Mouse (Mus musculus) spleen, adult 12 weeks (tissue): ENCODE measurements around the gene Cyren.
A peak's percentile ranks its signal among the peaks of the same experiment; 100 is the strongest.

Experiments
- DNase-seq: peaks from one replicate; pipeline ENCODE4 v3.0.0; 2022; ENCODE audit warnings: low spot score

Gene Cyren

DNA sequence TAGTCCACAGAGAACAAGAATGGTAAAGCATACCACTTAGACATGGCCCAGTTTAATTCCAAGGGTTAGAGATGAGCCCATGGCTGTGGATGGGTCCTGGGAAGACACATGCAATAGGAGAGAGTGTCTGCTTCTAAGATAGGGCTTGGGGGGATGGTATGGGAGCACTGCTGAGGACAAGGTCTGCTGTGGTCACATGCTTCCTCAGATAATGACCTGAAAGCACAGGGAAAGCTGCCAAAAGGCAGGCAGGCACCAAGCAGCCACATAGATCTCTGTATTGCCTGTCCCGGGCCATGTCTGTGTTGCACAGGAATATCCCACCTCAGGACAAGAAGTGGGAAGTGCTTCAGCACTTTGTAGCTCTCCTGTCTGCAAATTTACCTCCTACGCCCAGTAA, 21.3 kb upstream of the Cyren start:
- DNase-seq: no peak

DNA sequence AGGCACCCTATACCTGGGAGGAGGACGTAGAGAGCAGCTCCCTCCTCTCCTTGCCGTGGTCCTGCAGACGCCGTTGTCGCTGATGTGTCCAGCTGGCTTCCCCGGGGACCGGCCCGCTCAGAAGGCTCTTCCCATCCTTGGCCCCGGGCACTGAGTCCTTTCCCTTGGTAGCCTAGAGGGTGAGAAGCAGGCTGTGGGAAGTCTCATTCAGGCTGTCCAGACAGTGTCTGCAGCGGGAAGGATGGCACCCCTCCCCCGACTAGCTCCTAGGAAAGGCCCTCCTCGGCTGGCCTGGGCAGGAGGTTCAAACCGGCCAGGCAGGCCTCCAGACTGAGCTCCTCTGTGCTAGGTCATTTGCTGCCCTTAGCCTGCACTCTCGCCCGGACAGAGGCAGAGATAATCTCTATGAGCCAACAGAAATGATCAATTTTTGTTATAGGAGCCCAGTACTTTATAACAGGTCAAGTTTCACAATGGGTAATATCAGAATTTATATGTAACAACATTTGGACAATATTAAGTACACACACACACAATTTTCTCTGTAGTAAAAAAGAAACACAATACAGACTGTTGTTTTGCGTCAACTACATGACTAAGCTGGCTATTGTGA, 18.4 kb upstream of the Cyren start:
- no peak for DNase-seq

DNA sequence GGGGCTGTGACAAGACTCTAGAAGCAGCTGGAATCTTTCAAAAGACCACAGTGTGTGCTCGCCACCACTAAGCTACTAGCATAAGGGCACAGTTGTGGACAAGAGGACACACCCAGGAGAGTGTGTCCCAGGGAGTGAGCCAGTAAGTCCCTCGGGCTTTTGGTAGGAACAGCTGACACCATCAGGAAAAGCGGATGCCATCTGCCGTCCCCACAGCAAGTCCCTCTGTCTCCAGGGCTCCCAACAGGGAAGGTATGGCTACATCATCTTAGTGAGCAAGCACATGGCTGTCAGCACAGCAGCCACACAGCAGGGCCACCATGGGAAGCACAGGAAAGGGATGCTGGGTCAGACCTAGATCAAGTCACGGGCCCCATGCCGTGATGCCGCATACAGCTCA, 17.7 kb upstream of the Cyren start:
- DNase-seq: no peak

DNA sequence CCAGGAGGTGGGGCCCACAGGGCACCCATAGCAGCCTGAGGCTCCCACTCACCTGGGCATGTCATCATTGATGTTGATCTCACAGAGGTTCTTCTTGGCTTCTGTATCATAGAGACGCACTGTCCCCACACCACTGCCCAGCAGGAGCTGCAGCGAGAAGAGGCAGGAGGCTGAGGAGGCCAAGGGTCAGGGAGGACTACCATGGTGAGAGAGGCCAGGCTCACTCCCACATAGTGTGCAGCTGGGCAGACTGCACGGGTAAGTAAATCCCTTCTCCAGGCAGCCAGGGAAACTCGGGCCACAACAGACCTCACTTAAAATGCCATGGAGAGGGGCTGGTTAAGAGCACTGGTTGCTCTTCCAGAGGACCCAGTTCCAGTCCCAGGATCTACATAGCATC, 11.3 kb upstream of the Cyren start:
- DNase-seq: no peak

DNA sequence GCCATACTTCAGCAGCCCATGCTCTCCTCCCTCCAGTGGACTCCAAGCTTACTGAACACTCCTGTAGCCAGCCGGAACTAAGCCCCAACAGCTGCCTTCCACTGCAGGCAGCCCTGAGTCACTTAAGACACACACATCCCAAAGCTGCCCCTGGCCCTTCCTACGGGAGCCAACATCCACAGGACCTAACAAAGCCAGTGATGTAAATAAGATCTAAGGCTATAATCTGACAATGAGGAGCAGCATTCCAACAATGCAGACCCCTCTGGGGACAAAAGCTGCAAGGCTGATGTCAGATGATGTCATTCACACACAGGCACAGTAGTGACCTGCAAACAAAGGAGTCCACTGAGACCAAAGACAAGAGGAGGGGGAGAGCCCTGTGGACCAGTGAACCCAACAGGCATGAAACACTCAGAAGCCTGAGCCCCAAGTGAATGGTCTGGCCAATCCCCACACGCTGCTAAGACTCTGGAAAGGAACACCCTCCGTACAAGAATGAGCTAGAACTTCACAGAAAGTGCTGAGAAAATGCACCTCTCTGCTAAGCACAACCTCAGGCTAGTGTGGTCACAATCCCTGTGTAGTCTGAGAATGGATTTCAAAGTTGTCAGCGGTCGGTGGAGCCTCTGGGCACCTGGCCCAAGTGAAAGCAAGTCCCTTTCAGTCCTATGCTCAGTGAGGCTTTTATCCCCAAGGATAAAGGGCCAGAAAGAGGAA, 9.4 kb upstream of the Cyren start:
- DNase-seq: no peak

DNA sequence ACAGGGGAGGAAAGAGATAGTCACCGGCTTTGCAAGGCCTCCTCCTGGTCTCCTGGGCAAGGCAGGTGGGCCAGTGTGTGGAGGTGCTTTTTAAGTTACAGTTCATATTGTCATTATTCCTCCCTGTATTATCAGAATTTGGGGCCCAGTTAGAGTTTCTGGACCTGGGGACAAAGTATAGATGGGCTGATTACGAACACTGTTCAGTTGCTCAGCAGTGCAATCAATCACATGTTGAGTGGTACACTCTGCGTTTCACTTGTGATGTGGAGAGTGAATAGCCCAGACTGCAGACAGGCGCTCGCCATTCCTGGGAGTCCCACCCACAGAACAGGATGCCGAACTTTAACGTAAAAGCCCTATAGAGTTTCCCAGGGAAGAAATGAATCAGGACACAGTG, 6.9 kb upstream of the Cyren start:
- no peak for DNase-seq

DNA sequence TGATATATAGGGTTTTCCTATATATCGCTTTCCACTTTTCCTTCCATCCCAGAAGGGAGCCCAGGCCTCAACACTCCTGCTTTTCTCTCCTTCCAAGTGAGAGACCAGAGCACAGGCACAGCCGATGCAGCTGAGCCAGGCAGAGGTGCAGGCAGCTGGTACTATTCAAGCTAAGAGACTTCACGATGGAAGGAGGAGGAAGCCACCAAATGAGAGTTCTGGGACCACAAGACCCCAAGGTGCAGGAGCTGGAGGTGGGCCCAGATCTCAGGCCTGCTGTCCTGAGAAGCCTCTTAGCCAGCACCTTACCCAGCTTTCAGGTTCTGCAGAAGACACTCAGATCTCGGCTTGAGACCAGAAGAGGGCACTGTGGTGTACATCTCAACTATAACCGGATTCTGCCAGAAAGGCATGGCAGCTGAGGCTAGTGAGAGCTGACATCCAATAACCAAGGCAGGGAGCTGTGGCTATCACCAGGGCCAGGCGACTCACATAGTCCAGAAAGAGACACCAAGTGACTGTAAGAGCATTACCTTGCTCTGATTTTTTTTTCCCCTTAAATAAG, 2.1 kb upstream of the Cyren start:
- DNase-seq: no peak

DNA sequence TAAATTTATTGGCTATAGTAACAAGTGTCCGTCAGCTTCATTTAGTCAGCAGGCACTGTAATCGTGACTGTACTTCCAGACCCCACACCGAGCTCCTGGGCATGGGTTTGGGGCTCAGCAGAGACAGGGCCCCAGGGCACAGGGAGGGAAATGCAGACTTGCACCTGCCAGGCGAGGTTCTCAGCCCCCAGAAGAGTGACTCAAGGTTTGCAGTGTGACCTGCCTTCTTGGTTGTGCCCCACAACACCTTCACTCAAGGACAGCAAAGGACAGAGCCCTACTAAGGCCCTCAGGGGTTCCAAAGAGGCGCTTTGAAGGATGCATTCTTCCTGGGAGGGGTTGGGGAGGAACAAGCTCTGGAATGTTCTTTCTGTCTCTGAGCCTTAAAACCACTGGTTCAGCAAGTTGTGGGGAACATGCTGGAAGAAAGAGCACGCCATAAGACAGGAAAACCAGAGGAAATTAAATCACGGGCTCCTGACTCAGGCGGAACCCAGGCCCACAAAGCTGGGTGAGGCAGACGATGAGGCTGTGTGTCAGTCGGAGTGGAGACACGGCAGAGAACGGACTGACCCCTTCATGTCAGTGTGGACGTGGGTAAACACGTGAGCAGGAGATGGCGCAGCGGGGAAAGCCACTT, 1.4 kb upstream of the Cyren start:
- no peak for DNase-seq

DNA sequence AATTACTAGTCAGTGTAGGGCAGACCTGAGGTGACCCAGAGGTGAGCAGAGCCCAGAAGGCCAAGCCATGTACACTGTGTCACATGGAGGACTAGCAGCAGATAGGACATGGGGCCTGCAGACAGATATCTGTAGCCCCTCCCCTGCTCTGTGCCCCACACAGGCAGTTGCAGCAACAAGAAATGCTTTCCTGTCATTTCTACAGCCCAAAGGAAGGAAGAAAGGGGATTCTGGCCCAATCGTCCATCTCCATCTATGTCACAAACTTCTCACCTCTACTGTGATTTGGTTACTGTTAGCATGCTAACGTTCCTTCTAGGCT, 1.1 kb downstream of the Cyren start:
- DNase-seq: no peak

DNA sequence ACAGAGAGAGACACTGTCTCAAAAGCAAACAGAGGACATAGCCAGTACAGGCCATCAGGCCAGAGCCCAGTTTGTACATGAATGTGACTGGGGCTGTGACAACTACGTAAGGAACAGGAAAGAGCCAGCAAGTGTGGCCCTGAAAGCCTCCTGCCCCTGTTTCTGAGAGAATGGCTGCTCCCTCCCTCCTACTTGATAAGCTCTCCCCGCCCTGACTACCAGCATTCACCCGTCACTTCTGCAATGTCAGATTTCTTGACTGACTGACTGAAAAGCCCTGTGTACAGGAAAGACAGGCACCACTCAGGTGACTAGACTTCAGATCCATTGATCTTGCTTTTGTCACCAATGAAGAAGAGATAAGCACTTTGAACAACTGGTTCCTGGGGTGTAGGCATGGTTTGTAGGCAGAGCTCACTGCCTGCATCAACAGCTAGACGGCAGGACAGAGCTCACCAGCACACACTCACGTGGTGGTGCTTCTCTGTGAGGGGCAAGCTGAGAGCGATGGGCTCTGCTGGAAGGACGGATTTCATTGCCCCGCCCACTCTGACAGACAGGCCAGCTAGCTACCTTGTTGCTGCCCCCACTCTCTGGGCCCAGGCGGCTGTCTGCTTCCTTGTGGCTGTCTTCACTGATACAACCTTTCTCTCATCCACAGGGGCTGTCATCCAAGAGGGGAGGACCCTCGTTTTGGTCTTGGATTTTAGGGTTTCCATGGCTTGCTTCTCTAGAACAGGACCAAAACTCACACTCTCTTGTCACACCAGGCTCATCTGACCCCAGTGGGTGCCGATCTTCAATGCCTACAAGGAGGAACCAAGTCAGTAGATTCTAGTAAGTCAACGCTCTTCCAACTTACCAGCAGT, 1.7 kb downstream of the Cyren start:
- peak; percentile 47 for DNase-seq

DNA sequence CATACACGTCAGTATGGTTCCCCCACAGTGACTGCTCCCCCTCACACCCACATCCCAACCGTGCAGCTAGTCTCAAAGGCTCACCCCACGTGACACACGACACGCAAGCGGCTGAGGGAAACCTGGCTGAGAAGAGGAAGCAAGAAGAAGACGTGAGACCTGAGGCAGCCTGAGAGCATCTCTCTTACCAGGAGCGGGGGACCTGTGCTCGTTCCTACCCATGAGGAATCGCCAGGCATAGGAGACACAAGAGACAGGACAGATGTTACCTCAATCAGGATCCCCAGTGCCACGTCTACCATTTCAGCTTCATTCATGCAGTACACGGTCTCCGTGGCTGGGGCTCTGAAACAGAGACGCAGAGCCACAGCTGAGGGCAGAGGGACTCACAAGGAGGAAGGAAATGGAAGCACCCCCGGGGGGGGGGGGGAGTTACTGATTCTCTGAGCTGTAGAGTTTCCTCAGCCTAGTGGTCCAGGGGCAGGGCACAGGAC, 2.5 kb downstream of the Cyren start:
- peak; percentile 63 for DNase-seq

DNA sequence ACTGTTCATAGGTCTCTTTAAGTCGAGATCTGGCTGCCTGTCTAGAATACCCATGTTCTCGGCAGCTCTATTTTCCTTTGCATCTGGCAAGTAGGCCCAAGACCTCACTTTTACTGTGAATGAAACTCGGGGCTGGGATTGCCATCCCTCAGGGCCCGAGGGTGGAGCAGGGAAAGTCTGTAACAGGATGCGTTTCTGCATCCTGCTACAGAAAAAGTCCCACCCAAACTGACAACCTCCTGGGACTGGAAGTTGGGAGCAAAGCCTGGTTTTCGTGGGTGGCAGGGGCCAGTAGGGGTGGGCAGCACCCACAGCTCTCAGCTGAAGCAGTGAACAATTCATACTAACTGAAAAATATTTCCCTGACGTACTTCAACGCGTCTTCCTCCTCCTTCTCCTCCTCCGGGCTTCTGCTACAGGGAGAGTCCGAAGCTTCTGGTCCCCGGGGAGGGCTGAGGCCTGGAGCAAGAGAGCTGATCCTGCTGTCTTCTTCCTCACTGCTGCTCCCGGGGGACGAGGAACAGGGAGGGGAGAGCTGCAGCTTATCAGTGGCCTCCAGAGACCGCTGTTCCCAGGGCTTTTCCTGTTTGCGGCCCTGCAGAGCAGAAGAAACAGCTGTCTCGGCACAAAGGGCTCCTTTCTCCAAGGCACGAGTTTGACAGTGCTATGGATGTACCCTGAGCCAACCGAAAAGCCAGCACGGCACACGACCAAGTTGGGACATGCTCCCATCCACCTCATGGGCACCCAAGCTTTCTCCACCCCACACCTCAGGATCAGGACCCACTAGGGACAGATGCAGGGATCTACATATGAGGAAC, 3.5 kb downstream of the Cyren start:
- DNase-seq: peak; percentile 37

DNA sequence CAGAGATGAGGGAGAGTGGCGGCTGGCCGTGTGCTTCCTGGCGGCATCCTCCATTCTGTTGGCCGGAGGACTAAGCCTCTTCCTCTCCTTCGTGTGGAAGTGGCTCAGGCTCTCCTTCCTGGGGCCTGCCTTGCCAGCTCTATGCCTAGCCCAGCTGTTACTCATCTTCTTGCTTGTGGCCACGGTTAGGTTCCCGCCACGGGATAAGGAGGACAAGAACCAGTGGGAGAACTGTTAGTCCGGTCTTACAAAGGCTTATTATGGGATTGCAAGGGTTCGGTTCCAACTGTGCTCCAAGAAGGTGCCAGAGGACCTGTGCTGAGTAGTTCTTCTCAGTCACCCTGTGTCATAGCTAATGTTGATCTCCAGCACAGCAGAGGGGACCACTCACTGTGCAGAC, 5.0 kb downstream of the Cyren start:
- DNase-seq: no peak

DNA sequence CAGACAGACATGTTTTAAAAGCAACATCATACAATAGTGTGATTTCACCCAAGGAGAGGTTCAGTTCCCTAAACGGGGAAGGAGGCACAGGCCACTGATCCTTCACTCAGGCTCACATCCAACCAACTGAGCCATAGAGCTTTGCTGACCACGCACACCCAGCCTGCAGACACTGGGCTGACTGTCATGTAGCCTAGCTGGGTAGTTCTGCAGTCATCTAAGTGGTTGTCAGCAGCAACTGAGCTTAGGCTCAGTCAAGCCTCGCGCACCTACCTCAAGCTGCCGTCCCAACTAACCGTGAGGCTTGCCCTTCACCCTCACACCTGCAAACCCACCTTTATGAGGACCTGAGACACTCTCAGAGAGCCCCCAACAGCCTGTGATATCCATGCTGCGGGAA, 5.9 kb downstream of the Cyren start:
- DNase-seq: no peak

DNA sequence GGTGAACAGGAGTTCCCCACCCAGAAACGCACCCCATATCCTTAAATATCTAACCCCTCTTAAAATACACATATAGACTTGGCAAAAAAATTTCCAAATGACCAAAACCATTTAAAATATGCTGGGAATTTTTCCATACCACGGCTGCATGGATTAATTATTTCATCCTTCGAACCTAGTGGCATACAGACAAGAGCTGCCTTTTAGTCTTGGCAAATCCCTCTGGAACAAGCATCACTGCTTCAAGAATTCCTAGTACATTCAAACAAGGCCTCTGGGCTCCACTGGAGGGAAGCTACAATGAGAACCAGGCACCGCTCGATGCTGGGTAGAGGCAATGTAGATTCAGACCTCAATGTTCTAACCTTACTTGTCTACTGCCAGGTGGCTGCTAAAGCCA, 7.1 kb downstream of the Cyren start:
- DNase-seq: no peak

DNA sequence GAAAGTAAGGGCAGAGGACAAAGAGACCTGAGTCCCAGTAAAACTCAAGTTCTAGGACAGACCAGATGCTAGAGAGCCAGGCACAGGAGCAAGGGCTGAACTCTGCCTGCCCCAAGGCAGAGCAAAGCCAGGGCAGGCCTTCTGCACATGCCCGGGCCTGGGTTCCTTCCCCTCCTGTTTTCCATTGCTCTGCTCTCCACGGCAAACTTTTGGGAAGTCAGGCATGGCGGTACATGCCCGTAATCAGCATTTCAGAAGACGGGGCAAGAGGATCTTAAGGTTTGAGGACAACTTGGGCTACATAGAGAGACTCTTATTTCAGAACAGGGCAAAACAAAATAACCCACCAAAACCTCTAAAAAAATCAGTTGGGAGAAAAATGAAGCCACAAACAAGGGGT, 7.7 kb downstream of the Cyren start:
- no peak for DNase-seq

DNA sequence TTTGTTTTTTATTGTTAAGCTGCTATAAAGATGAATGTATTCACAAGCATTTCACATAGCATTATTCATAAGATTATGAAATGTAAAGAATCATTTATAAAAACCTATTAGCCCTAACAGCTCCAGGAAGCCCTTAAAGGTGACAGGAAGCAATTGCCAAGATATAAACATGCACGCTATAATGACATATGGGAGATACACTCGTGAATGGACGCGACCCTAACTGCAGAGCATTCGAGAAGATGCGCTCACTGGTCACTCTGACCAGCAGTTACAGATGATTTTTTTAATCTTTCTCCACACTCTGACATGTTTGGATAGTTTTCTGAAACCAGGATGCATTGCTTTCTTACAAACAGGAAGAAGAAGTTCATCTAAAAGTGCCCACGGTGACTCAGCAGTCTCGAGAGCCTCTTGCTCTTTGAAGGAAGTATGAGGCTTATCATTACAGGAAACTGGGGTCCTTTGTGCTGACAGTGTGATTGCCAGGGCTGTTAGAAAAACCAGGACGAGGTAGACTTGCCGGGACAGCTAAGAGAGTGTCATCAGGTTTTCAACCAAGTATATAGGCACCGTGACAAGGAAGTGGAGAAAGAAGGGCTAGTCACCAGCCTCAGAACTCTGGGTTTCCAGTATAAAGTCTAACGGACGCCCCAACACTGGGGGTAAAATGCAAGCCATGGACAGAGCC, 8.5 kb downstream of the Cyren start:
- no peak for DNase-seq

DNA sequence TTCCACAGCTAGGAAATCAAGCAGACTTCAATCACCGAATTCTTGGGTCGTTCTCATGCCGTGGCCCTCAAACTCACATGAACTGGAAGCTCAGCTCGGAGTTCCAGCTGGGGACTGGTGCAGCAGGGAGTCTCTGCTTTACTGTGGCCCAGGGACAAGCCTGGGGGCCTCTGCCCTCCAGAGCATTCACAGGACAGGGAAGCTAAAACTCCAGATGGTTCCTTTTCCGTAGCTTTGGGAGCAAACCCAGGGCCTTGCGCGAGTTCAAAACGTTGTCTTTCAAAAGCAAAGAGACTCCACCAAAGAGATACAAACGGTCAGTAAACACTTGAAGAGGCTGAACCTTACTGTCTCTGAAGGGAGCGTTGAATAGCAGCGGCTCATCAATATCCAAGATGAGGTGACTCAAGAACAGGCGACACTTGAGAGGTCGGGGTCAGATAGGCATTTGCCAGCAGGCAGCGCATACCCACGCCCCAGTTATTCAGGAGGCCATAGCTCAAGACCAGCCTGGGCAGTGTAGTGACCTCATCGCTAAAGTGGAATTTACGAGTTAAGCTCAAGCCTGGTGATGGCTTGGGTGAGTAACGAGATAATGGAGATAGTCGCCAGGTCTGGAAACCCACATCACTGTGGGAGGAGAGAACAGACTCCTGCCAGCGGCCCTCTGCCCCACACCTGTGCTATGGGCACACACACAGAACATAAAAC, 9.2 kb downstream of the Cyren start:
- DNase-seq: no peak

DNA sequence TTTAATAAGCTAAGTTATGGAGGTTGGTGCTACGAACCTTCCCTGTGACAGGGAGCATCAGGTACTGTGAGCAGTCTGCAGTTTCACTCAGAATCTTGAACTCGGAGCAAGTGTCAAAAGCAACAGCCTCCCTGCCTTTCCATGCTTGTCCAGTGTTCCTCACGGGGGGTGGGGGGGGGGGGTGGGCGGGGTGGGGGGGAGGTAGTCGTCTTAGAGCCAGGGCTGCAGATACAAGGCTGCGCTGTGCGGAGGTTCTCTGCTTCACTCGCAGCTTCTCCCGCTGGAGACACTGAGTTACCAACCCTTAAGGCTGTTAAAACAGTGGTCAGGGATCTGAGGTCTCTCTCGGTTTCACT, 9.9 kb downstream of the Cyren start:
- no peak for DNase-seq

DNA sequence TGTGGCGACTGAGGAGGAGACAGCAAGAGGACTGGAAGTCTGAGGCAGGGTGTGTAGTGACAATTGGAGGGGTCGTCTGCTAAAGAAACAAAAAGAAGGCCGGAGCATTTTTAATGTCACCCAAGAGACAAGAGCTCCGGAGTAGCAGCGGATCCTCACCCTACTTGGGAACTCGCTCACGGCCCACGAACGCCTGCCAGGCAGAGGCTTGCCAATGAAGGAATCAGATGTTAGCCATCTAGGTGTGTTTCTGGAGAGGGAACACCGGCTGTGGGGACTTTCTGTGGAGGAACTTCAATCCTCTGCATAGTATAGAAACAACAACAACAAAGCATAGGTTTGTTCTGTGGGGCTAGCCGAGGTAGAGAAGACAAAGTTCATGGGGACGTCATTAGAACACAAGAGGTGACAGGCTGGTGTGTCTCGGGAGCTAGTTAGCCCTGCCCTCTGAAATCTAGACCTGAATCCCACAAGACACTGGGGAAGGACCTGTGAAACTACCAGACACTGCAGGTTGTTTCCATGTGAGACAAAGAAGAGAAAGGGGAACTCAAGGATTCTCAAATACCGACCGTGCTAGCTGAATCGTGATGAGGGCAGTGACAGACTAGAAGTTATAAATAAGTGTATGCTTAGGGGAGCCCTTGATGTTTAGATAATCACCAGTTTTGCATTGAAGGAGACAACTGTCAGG, 10.4 kb downstream of the Cyren start:
- no peak for DNase-seq
